Mouse (Mus musculus) heart, embryonic 13.5 days (tissue): ENCODE results near the gene Fmod. TPM values are rescaled to one million over a fixed set of nuclear protein-coding genes. Genes with fewer than 3 reads are reported as not detected.

Experiments
- ATAC-seq: fragments of 200-750 bp; cut with Nextera tagmentation; 2 replicates; pipeline ENCODE4 v1.8.0; 2017; ENCODE audit warnings: moderate TSS enrichment; ENCODE audit not compliant: insufficient number of reproducible peaks, low FRiP score, low TSS enrichment; ENCODE audit errors: extremely low read depth
- H3K27ac ChIP-seq: fragments of 300-500 bp; sonication (generic); replicated peaks from 2 replicates; pipeline ENCODE4 v1.5.1; 2015; ENCODE audit warnings: moderate library complexity, mild to moderate bottlenecking, inconsistent platforms
- H3K27me3 ChIP-seq: fragments of 300-500 bp; sonication (generic); replicated peaks from 2 replicates; pipeline ENCODE4 v1.6.1; 2015; ENCODE audit warnings: mild to moderate bottlenecking, inconsistent platforms
- H3K36me3 ChIP-seq: fragments of 300-500 bp; sonication (generic); 2 replicates; pipeline ENCODE4 v1.6.1; 2015; ENCODE audit warnings: mild to moderate bottlenecking, inconsistent platforms
- H3K4me1 ChIP-seq: fragments of 300-500 bp; sonication (generic); 2 replicates; pipeline ENCODE4 v1.6.1; 2015; ENCODE audit warnings: inconsistent platforms
- H3K4me2 ChIP-seq: fragments of 300-500 bp; sonication (generic); 2 replicates; pipeline ENCODE4 v1.6.1; 2015; ENCODE audit warnings: inconsistent platforms, mild to moderate bottlenecking, moderate library complexity
- H3K4me3 ChIP-seq: fragments of 300-500 bp; sonication (generic); 2 replicates; pipeline ENCODE4 v1.5.1; 2015; ENCODE audit warnings: moderate library complexity, mild to moderate bottlenecking, inconsistent platforms
- H3K9ac ChIP-seq: fragments of 300-500 bp; sonication (generic); 2 replicates; pipeline ENCODE4 v1.6.1; 2015; ENCODE audit warnings: inconsistent platforms, mild to moderate bottlenecking, moderate library complexity
- H3K9me3 ChIP-seq: fragments of 300-500 bp; sonication (generic); 2 replicates; pipeline ENCODE4 v1.6.1; 2016; ENCODE audit warnings: inconsistent platforms
- WGBS: fragments of 180-500 bp; shearing (Covaris S2); methylation state at CpG from one replicate; pipeline ENCODE4 v1.1.7; 2015; ENCODE audit warnings: mixed read lengths; 5-methylcytosine and 5-hydroxymethylcytosine counted together
- polyA plus RNA-seq: library from polyadenylated mRNA; unstranded; fragments of >200 nt; fragmentation: Nextera tagmentation; extraction: Ambion mirVana; gene quantifications from 2 replicates; pipeline ENCODE4 v1.2.1, GENCODE M21; 2015

The Fmod gene
- 22.8 and 26.3 TPM in 2 replicates for polyA plus RNA-seq

DNA sequence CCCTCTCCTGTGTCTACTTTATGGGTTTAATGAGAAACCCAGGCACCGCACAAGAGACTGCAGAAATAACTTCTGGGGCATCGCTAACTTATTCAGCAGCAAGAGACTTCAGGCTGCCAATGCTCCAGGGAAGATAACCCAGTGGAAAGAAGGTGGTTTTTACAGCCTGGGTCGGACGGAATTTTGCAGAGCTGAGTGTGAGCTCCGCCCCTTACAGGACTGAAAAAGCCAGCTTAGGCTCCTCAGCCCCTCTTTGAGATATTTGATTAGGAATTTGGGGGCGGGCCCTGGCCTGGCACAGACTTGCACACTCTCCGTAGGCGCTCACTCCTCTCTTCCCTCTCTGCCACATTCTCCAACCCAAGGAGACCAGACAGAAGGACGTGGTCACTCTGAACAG is at the start of gene Fmod:
Gene Fmod, plus strand, starts transcription at position 83 of the 400 bp plus-strand sequence.
- no peak for ATAC-seq
- Histone ChIP-seq H3K27me3 (no peaks in the 10 kb centered on the region), H3K4me1 (peaks cover 27% of the 10 kb centered on the region), H3K27ac (peak within 1 kb of the TSS; percentile 44), H3K9me3 (no peaks in the 10 kb centered on the region), H3K9ac (peak within 1 kb of the TSS; percentile 53; the same call in 1 of the 2 replicates), H3K4me3 (peak within 1 kb of the TSS; percentile 29), H3K4me2 (peak within 1 kb of the TSS; percentile 45), H3K36me3 (0 out of 2 replicates have a peak, but pooled peaks cover 3% of the 10 kb centered on the region)
- 15% methylated on average over 9 of the region's 9 CpGs for WGBS

GRCm38 (mm10) chr1:133988845-133989244 is 48.2 kb upstream of the Fmod start:
- no peaks in the 10 kb centered on the region for H3K36me3 ChIP-seq
- H3K27ac ChIP-seq = no peak overlapping the region
- H3K4me3 ChIP-seq = no peak overlapping the region
- ATAC-seq = no peak
- H3K4me1 ChIP-seq = no peaks in the 10 kb centered on the region
- no peak overlapping the region for H3K9ac ChIP-seq
- H3K4me2 ChIP-seq = no peak overlapping the region
- WGBS = 12% methylated on average over 3 of the region's 3 CpGs
- H3K9me3 ChIP-seq = no peaks in the 10 kb centered on the region
- H3K27me3 ChIP-seq = no peaks in the 10 kb centered on the region

DNA sequence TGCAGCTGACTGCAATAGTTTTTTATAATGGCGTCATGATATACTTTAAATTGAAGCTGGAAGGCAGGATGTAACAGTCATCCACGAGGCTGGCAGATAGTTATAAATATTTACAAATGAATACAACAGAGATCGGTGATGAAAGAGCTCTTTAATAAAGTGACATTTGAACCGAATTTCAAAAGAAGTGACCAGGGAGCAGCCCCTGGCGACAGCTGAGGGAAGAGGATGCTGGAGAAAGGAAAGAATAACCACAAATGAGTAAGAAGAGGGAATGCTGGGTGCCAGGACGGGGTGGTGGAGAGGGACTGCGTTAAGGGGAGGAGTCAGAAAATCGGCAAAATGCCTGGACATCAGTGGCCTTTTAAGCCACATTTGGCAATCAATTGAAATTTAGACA is 45.8 kb upstream of the Fmod start:
- no peak overlapping the region for H3K27ac ChIP-seq
- no peak overlapping the region for H3K9ac ChIP-seq
- 62% methylated on average over 8 of the region's 8 CpGs for WGBS
- H3K27me3 ChIP-seq = no peaks in the 10 kb centered on the region
- no peak for ATAC-seq
- H3K4me2 ChIP-seq = no peak overlapping the region
- no peaks in the 10 kb centered on the region for H3K9me3 ChIP-seq
- H3K4me3 ChIP-seq = no peak overlapping the region
- H3K36me3 ChIP-seq = no peaks in the 10 kb centered on the region
- no peaks in the 10 kb centered on the region for H3K4me1 ChIP-seq

- no peaks in the 10 kb centered on the region for H3K9me3 ChIP-seq
- no peak overlapping the region for H3K4me3 ChIP-seq
- H3K9ac ChIP-seq = no peak overlapping the region
- 70% methylated on average over 7 of the region's 7 CpGs for WGBS
- peaks cover 4% of the 10 kb centered on the region; the same call in 1 of the 2 replicates for H3K4me1 ChIP-seq
- no peaks in the 10 kb centered on the region for H3K27me3 ChIP-seq
- no peak for ATAC-seq
- H3K4me2 ChIP-seq = no peak overlapping the region
- no peak overlapping the region for H3K27ac ChIP-seq
- H3K36me3 ChIP-seq = no peaks in the 10 kb centered on the region
Observed at GRCm38 (mm10) chr1:134005490-134005889, 31.6 kb upstream of the Fmod start.

DNA sequence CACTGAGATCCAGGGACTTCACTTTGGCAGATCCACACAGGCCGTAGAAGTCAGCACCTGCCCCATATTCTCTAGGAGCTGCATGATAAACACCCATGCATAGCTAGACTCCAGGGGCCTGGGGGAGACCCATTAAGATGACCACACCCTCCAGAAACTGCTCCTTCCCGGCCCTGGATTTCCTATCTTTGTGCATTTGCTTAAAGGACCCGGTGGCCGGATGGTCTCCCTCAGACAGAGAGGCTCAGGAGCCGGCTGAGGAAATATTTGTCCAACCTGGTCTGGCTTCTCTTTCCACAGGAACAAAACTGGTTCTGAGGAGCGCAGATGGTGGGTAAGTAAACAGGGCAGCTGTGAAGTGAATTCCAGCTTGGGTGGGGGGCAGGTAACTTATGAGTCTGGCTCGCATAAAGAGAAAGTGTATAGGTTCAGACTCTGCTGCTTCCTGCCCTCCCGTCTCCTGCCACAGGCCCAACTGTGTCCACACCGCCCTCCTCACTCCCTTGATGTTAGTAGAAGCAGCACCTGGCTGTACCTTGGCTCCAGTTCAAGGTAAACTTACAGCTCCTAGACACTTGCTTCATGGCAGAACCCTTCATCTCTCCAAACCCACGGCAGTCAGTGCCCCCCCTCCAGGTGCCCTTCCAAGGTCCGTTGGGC is 30.8 kb upstream of the Fmod start:
- H3K36me3 ChIP-seq = no peaks in the 10 kb centered on the region
- H3K4me3 ChIP-seq = no peak overlapping the region
- H3K27me3 ChIP-seq = no peaks in the 10 kb centered on the region
- no peak overlapping the region for H3K4me2 ChIP-seq
- ATAC-seq = no peak
- H3K4me1 ChIP-seq = peaks cover 9% of the 10 kb centered on the region; the same call in 1 of the 2 replicates
- WGBS = 78% methylated on average over 11 of the region's 11 CpGs
- H3K27ac ChIP-seq = no peak overlapping the region
- no peak overlapping the region for H3K9ac ChIP-seq
- H3K9me3 ChIP-seq = no peaks in the 10 kb centered on the region

DNA sequence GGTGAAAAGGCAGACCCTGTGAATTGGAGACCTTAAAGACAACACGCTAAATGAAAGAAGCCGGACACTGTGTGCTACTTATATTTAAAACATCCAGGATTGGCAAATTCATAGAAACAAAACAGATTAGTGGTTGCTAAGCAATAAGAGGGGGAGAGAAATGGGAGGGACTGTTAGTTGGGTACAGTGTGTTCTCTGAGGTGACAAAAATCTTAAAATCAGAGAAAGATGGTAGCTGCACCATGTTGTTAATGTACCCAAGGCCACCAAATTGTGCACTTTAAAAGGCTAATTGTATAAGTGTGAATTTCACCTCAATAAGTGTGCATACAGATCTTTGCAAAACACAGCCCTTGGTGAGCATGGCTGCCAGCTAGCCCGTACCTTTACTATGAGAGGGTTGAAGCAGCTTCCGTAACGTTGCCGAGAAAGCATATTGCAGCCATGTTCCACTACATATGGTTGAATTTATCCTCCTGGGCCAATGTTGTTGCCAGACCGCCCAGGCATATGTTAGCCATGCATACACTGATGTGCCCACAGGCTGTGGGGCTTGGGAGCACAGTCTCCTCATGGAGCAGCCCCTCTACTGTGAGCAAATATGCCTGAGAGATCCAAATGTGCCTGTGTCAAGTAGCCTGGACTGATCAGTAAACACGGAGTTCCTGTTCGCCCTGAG is 12.6 kb upstream of the Fmod start:
- no peak for ATAC-seq
- H3K4me1 ChIP-seq = peaks cover 12% of the 10 kb centered on the region
- peaks cover 15% of the 10 kb centered on the region; the same call in 1 of the 2 replicates for H3K27me3 ChIP-seq
- WGBS = 84% methylated on average over 9 of the region's 9 CpGs
- no peaks in the 10 kb centered on the region for H3K9me3 ChIP-seq
- no peak overlapping the region for H3K4me2 ChIP-seq
- H3K9ac ChIP-seq = no peak overlapping the region
- H3K4me3 ChIP-seq = no peak overlapping the region
- H3K36me3 ChIP-seq = no peaks in the 10 kb centered on the region
- H3K27ac ChIP-seq = no peak overlapping the region

- Histone ChIP-seq H3K9ac (no peak overlapping the region), H3K4me2 (no peak overlapping the region), H3K9me3 (no peaks in the 10 kb centered on the region), H3K4me1 (peaks cover 12% of the 10 kb centered on the region), H3K36me3 (no peaks in the 10 kb centered on the region), H3K4me3 (no peak overlapping the region), H3K27me3 (peaks cover 15% of the 10 kb centered on the region; the same call in 1 of the 2 replicates), H3K27ac (no peak overlapping the region)
- ATAC-seq = no peak
- WGBS = 45% methylated on average over 5 of the region's 5 CpGs
Observed at GRCm38 (mm10) chr1:134025975-134026374, 11.1 kb upstream of the Fmod start.

GRCm38 (mm10) chr1:134026741-134027140 is 10.3 kb upstream of the Fmod start:
- H3K4me1 ChIP-seq = peaks cover 12% of the 10 kb centered on the region
- H3K9me3 ChIP-seq = no peaks in the 10 kb centered on the region
- ATAC-seq = no peak
- no peaks in the 10 kb centered on the region for H3K36me3 ChIP-seq
- H3K27ac ChIP-seq = no peak overlapping the region
- no peak overlapping the region for H3K4me3 ChIP-seq
- no peak overlapping the region for H3K9ac ChIP-seq
- H3K27me3 ChIP-seq = peaks cover 15% of the 10 kb centered on the region; the same call in 1 of the 2 replicates
- H3K4me2 ChIP-seq = no peak overlapping the region
- 74% methylated on average over 9 of the region's 9 CpGs for WGBS

GRCm38 (mm10) chr1:134028161-134028846 is 8.8 kb upstream of the Fmod start:
- no peak for ATAC-seq
- no peaks in the 10 kb centered on the region for H3K36me3 ChIP-seq
- H3K9ac ChIP-seq = no peak overlapping the region
- H3K4me2 ChIP-seq = no peak overlapping the region
- no peaks in the 10 kb centered on the region for H3K9me3 ChIP-seq
- WGBS = 70% methylated on average over 14 of the region's 14 CpGs
- no peak overlapping the region for H3K4me3 ChIP-seq
- peaks cover 7% of the 10 kb centered on the region for H3K4me1 ChIP-seq
- H3K27ac ChIP-seq = no peak overlapping the region
- H3K27me3 ChIP-seq = peaks cover 15% of the 10 kb centered on the region; the same call in 1 of the 2 replicates

- whole genome bisulfite sequencing = 53% methylated on average over 2 of the region's 2 CpGs
- H3K36me3 ChIP-seq = 0 out of 2 replicates have a peak, but pooled peaks cover 3% of the 10 kb centered on the region
- H3K27me3 ChIP-seq = no peaks in the 10 kb centered on the region
- peak overlapping the region; percentile 44 for H3K27ac ChIP-seq
- no peak for ATAC-seq
- no peaks in the 10 kb centered on the region for H3K9me3 ChIP-seq
- H3K9ac ChIP-seq = no peak overlapping the region
- H3K4me1 ChIP-seq = peaks cover 23% of the 10 kb centered on the region
- no peak overlapping the region for H3K4me3 ChIP-seq
- peak overlapping the region; percentile 45 for H3K4me2 ChIP-seq
Observed at GRCm38 (mm10) chr1:134036492-134036891, 562 bp upstream of the Fmod start.

DNA sequence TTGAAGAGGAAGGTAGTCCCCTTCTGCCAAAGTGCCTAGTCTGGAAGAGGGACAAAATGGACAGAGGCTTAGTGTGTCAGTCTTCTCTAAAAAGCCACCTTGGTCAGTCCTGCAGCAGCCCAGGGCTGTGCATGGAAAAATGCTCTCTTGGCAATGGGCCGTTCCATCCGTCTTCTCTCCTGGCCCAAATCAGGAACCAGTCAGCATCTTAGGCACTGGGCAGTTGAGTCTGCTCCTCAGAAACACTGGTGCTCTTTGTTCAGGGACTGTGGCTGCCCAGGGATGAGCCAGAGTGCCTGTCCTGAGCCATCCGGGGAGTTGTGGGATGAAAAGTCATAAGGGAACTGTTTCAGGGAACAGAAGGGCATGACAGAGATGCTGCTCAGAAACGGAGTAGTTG is 1.3 kb downstream of the Fmod start:
- Histone ChIP-seq H3K27me3 (no peaks in the 10 kb centered on the region), H3K9ac (no peak overlapping the region), H3K4me3 (no peak overlapping the region; the same call in 1 of the 2 replicates), H3K36me3 (0 out of 2 replicates have a peak, but pooled peaks cover 3% of the 10 kb centered on the region), H3K27ac (peak overlapping the region; percentile 44; the same call in 1 of the 2 replicates), H3K4me1 (peaks cover 37% of the 10 kb centered on the region), H3K9me3 (no peaks in the 10 kb centered on the region), H3K4me2 (peak overlapping the region; percentile 45)
- no peak for ATAC-seq
- WGBS = 76% methylated on average over 4 of the region's 4 CpGs
